Mouse (Mus musculus) CD4-positive helper T cell, adult 2 months (primary cell): ENCODE measurements at regions not wholly inside any gene's neighbourhood (a gene's known extent, or its start where the extent isn't known, plus 50 kb on each side); places are given as distances from the start of the nearest gene placed in this dataset.

ENCODE experiments used
- DNase-seq: peaks from one replicate; pipeline ENCODE4 v3.0.0-alpha.2; 2012; ENCODE audit warnings: low read depth, missing footprints, low spot score

DNA sequence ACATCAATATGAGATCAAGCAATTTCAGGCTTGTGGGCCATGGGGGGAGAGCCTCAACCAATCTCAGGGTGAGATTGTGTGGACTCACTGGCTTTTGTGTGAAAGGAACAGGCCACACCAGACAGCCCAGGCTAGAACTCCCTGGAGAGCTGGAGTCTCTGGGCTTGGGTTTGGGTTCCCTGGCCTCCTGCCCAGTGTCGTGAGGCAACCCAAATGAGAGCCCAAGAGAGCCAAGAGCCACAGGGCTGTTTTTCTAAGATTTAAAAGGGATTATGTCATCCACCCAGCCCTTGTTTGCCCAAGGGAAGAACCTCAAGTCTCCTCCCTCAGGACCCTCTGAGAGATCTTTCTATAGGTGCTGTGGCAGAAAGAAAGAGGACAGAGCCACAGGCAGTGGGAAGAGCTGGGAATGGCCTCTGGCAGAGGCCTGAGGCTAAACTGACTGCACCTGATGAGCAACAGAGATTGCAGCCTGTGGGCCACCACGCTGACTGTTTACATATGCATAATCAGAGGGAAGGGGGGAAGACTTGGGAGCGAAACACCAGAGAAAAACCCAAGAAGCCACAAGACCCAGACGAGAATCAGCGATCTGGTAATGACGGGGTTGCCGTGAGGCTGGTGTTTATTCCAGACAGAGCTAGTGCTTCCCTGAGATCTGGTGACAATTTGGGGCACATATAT lies 92.1 kb downstream of the Bcl2l11 start:
- DNase-seq: no peak

DNA sequence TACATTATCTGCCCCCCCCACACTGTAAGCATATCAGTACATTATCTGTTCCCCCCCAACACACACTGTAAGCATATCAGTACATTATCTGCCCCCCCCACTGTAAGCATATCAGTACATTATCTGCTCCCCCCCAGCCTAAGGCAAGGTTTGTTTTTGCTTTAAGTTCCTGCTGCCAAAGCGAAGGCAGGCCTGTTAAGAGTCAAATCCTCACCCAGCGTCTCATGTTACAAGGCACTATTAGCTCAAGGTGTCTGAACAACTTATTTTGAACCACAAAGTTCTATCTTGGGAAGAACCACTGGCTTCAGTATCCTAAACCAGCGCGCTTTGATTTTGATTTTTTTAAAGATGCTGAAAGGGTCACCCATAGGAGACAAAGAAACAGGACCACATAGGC lies 93.1 kb downstream of the Bcl2l11 start:
- DNase-seq: no peak

DNA sequence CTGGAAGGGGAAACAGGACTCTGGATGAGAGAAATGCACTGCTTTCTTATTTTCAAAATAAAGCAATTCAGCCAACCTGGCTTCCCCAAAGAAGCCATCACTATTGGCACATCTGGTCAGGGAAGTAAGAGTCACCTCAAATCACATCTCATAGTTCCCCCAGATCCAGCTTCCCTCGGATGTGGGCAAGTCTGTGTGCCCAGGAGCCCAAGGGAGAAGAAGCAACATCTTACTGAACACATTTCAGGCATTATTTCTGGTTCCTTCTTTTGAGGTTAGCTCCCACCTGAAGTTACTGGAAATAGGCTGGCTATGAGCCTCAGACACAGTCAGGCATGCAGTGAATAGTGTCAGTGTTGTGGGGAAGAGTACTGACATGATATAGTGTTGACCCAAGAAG lies 95.2 kb downstream of the Bcl2l11 start:
- no peak for DNase-seq

DNA sequence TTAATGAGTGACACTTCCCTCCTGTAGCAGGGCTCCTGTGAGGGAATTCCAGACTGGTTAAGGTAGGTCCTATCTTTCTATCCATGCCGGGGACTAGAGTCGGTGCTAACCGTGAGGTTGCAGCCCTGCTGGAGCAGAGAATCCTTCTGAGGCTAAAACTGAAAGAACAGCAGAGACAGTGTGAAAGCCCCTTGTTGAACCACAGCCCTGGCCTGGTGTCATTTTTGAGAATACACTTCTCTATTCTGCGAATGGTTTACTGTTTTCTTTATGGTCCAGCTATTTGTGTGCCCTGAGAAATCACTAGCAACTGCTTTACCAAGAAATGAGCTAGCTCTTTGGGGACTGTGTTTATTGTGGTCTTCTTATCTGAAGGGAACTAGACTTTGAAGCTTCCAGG lies 95.8 kb downstream of the Bcl2l11 start:
- DNase-seq: no peak

DNA sequence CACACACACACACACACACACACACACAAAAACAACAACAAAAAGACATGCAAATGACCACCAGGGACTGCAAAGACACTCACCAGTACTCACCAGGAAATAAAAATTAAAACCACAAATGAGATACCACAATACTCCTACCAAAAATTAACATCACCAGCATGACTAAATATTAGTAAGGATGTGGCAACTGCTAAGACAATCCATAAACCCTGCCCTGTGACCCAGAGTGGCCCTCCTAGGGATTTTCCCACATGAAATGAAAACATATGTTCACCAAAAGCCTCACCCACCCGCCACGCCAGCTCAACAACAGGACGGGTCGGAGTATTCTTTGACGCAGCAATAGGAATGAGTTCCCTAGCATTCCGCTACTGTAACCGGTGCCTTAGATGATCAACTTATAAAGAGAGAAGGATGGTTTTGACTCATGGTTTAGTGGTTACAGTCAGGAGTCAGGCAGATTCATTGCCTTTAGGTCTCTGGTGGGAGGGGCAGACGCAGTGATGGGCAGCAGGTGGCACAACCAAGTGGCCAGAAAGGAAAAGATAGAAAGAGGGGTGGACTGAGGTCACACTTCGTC lies 100.7 kb downstream of the Bcl2l11 start:
- no peak for DNase-seq

DNA sequence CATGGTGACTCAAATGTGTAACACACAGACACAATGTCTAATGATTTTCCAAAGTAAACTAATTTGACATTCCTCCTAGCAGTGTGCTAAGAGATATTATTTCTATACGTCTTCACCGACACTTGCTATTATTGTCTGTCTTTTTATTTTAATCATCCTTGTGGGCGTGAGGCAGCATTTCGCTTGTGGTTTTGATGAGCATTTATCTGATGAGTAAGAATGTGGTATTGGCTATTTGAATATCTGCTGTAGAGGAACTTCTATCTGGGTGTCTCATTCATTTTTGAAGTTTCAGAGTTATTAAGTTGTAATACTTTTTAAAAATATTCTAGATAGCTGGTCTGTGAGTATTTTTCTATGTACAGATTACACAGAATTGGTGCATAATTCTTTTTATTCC lies 103.9 kb downstream of the Bcl2l11 start:
- peak; percentile 30 for DNase-seq

DNA sequence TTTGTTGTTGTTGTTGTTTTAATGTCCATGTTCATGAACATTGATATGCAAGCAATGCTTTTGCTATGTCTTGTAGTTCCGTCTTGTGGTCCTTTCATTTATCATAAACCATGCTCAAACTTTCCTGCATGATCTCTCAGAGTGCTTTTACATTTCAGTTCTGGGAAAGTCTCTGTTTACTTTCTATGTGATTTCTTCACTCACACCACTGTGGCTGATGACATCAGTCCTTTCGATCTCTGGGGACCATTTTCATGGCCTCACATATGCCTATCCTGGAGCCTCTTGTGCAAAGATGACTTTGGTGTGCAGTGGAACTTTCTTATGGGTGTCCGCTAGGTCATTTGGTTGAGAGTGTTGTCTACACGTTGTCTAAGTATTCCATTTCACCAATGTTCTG lies 105.1 kb downstream of the Bcl2l11 start:
- DNase-seq: no peak

DNA sequence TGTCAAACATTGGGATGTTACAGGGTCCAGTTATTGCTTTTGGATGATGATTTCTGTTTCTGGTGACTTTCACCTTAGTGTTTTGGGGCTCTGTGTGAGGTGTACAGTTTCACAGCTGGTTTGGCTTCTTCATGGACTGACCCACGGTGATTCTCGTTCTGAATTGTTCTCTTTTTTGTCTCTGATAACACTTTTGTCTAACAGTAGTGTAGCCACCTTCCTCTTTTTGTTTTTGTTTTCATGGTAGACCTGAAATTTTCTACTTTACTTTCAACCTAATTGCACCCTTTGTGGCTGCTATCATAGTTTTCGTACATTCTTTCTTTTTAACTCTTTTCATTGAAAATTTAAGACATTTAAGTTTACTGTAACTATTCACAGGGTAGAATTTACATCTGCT lies 105.5 kb downstream of the Bcl2l11 start:
- DNase-seq: no peak

DNA sequence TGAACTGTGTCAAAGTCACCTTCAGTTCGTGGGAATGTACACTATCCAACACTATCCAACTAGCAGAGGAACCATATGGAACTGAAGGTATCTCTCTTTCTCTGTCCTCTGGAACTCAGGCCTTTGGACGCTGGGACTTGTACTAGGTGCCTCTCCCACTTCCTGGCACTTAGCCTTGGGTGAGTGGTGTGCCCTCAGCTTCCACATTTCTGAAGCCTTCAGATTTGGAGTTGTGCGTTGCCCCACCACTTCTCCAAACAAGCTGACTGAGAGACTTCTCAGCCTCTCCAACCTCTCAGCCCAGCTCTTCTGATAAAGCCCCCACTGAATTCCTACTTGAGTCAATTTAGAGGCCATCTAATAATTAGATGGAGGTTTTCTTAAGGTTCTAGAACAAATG lies 106.2 kb downstream of the Bcl2l11 start:
- no peak for DNase-seq

DNA sequence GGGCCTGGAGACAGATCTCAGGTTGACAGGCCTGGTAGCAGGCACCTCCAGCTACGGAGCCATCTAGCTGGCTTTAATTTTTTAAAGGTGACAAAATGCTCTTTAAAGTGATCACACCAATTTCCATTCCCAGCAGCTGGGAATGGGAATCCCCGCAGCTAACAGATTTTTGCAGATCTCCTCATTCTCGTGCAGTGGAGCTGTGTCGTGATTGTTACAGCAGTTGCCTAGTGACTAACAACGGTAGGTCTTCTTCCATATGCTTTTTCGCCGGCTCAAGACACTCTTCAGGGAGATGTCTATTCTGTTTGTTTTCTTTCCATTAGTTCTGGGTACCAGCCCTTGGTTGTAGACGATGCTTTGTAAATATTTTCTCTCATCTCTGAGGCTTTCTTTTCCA lies 109.3 kb downstream of the Bcl2l11 start:
- DNase-seq: no peak

DNA sequence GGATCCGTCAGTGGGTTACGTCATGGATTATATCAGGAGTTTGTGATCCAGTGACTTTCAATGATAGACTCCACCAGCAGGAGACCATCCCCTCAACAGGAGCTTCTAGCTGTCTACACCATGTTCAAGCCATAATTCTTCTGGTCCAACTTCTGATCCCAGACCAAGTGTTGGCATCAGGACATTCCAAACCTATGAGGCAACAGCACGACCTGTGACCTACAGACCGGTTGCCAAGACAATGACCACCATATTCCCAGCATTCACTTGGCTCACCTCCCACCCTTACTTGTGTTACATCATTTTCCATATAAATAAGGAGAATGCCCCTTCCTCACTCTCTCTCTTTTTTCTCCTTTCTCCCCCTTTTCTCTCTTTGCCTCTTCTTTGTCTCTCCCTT lies 113.6 kb downstream of the Bcl2l11 start:
- DNase-seq: no peak

DNA sequence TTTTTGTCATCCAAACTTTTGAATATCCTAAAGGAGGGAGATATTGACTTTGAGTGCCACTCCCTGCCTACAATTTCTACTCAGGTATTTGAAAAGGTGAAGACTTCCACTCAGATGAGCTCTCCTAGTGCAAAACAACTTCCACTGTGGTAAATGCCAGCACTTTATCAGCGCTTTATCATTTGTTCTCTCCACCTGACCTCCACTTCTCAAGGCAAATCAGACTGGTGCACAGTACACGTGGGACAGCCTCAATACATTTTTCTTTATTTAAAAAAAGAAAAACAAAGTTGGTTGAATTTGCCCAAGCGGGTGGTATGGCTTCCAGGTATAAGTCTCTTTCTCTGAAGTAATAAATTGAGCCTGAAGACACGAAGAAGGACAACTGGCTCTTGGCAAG lies 114.2 kb downstream of the Bcl2l11 start:
- no peak for DNase-seq

DNA sequence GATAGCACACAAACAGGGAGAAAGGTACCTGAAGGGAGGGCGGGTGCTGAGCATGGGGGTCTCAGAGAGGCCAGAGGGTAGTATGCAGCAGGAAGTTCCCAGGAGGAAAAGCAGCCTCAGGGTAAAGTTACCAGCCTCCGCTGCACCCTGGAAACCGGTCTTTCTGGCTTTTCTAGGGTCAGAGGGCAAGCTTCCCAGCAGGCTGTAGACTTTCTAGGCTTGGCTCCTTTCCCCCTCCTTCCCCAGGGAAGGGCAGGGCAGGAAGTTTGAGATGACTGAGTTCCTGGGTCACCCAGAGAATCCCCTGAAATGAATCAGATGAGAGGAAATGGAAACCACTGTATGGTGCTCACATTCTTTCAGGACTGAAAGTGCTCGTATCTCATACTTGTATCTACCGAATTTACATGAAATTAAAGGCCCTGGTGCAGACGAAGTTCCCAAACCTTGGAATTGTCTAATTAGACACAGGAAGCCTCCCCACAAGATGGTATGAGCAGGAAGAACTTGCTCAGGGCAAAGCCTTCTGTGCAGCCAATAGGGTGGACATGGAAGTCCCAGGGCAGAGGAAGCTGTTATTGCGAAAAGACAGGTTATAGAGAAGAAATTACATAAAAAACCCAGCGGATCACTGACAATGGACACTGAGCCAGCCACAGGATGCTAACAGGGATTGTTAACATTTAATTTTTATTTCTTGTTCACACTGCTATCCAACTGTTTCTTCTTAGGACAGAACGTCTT lies 114.9 kb downstream of the Bcl2l11 start:
- no peak for DNase-seq

DNA sequence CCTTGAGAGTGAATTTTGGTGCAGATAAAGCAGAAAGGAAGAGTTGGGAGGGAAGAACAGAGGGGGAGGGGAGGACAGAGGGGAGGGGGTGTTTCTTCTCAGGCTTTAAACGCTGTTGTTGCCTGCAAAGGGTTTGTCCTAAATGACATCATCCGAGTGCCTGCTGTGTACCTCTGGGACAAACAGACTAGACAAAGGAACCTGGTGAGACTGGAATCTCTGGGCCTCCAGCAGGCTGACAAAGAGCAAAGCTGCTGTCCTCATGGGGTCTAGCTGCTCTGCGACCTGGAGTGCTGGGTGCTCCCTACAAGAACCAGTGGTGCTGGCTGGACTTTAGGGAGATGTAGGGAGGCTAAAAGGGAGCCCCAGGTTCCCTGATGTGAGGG lies 115.4 kb downstream of the Bcl2l11 start:
- no peak for DNase-seq

DNA sequence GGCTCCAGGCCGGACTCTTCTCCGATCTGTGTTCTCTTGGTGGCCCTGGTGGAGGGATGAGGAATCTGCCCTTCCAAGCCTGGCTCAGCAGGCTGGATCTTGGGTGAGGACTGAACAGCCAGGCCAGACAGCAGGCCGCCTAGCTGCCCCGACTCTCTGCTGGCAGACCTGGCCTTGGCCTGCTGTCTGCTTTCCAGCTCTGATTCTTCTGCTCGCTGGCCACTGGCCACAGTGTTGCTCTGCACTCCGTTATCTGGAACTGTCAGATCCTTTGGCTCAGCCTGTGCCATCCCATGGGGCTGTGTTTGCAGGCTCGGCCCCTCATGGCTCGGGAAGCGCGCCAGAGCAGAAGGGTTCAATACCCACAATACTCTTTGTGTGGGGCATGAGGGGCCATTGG lies 119.7 kb downstream of the Bcl2l11 start:
- DNase-seq: no peak

DNA sequence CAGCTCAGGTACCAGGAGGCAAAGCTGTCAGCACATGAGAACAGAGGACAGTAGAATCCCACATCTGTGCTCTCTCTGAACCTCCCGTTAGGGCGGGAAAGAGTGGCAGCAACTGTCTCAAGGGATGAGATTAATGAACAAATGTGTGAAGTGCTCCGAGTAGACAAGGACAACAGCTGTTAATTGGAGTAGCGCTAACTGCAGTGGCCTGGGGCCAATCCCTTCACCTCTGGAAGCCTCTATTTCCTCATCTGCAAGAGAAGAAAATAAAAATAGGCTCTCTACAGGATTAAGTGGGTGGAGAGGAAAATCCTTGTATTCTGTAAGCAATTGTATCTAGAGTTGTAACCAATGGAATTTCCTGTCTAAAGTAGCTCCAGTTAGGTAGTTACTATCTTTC lies 122.1 kb downstream of the Bcl2l11 start:
- DNase-seq: no peak

DNA sequence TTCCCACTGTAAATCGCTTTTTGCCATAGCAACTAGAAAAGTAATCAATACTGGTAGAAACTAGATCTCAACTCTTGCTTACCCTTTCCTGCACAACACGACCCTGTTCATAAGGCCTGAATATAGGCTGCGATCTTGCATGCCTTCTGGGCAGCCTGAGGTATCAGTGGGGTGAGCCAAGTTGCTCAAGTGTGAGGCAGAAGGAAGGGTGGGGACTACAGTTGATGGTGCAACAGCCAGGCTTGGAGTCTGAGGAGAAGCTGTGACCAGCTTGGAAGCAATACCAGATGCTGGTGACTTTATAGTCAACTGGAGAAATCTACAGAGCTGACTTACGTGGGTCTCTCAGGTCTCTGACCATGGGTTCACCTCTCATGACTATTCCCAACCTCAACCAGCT lies 123.3 kb downstream of the Bcl2l11 start:
- no peak for DNase-seq

DNA sequence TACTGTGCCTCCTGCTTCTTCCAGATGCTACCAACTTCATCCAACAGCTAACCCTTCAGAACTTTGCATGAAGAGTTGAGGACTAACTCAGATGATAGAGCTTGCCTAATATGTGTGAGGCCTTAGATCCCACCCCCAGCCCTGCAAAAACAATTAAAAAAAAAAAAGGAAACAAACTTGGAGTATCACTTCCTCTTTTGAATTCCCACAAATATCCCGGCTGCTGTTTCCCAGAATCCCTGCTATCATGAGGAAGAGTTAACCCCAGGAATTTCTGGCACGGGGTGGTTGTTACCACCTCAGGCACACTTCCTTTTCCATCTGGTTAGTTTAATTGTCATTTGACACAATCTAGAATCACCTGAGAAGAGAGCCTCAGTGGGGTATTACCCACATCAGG lies 123.8 kb downstream of the Bcl2l11 start:
- no peak for DNase-seq

DNA sequence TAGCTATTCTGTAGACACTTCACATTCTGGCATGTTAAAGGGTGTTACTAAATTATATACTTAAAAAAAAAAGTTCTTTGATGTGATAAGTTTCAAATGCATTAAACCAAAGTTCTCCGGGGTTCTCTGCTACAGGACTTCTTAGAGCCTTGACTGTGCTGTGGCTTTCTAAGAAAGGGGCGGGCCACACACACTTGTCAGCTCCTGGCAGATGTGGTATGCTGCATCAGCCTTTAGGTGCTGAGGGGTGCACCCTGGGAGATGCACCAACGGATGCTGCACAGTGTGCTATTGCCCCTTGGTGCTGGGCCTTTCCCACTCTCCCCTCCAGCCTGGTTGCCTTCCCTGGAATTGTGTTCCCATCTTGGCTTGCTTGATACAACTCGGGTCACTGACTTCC lies 125.0 kb downstream of the Bcl2l11 start:
- peak; percentile 22 for DNase-seq

DNA sequence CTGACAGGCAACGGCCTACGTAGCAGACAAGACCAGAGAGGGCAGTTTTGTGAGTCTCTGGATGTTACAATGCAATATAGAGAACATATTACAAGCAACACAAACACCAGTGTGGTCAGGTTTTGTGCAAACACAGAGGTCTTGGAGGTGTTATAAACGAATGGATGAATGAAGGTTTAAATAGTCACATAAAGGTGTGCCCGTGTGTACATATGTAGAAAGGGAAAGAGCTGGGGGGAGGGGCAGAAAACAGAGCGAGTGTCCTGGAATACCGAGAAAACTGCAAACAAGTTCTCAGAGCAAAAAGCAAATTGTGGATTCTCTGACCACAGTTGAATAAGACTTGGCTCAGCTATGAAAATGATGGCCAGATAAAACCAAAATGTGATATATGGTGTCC lies 130.8 kb downstream of the Bcl2l11 start:
- no peak for DNase-seq

DNA sequence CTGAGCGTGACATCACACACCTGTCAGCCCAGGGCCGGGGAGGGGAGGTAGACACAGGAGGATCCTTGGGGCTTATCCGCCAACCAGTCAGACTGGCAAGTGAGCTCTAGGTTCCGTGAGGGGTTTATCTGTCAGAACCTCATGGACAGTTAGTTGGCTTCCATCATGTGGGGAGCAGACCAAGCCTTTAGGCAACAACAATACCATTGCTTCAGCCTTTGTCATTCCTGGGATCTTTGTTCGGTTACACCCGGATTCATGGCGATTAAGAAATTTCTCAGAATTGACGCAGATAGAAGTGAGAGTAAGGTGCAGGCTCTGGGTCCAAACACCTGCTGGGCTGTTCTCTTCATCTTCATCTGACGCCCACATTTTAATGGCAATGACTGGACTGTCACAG lies 131.4 kb downstream of the Bcl2l11 start:
- DNase-seq: no peak

DNA sequence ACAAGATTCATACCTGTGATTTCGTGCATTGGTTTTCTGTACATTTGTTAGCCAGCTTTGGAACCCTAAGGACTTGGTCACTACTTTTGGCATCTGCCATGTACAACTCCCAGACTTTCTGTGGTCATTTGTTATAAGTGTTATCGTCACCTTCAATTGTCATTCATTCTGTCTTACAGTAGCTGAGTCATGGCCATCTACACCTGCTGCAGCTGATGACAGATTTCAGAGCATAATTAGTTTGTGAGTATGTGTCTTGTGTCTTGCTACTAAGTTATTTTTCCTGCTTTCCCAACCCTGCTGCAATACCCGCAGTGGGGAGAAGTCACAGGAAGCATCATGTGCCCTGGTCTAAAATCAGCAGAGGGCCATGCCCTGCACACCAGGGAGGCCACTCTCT lies 138.0 kb downstream of the Bcl2l11 start:
- no peak for DNase-seq
